Mouse (Mus musculus) forebrain, postnatal 0 days (tissue): ENCODE measurements around the gene Mrps9. TPM values are rescaled to one million over a fixed set of nuclear protein-coding genes. Genes with fewer than 3 reads are reported as not detected.
A peak's percentile ranks its signal among the peaks of the same experiment; 100 is the strongest.
"Not testable (repeated sequence)": the region's sequence is repeated elsewhere in the genome, so short reads cannot be mapped to it uniquely, and the experiment has no call there.

Source experiments
- ATAC-seq: fragments of 200-750 bp; cut with Nextera tagmentation; 2 replicates; pipeline ENCODE4 v1.8.0; 2017; ENCODE audit warnings: mild to moderate bottlenecking, moderate library complexity
- DNase-seq: peaks from one replicate; pipeline ENCODE4 v3.0.0-alpha.2; 2015
- H3K27ac ChIP-seq: fragments of 300-500 bp; sonication (generic); 2 replicates; pipeline ENCODE4 v1.5.1; 2014; ENCODE audit warnings: low read depth, mild to moderate bottlenecking, antibody characterized with exemption, low read length, moderate library complexity, mixed read lengths
- H3K27me3 ChIP-seq: fragments of 300-500 bp; sonication (generic); 2 replicates; pipeline ENCODE4 v1.6.1; 2014; ENCODE audit warnings: mild to moderate bottlenecking, low read length, mixed read lengths; ENCODE audit not compliant: insufficient read depth
- H3K36me3 ChIP-seq: fragments of 300-500 bp; sonication (generic); 2 replicates; pipeline ENCODE4 v1.6.1; 2014; ENCODE audit warnings: mild to moderate bottlenecking, moderate library complexity; ENCODE audit not compliant: insufficient read depth
- H3K4me1 ChIP-seq: fragments of 300-500 bp; sonication (generic); 2 replicates; pipeline ENCODE4 v1.6.1; 2014; ENCODE audit warnings: antibody characterized with exemption; ENCODE audit not compliant: insufficient read depth
- H3K4me2 ChIP-seq: fragments of 300-500 bp; sonication (generic); 2 replicates; pipeline ENCODE4 v1.6.1; 2014; ENCODE audit warnings: low read depth, mild to moderate bottlenecking, moderate library complexity
- H3K4me3 ChIP-seq: fragments of 300-500 bp; sonication (generic); 2 replicates; pipeline ENCODE4 v1.5.1; 2014; ENCODE audit warnings: low read depth, low read length, mixed read lengths
- H3K9ac ChIP-seq: fragments of 300-500 bp; sonication (generic); 2 replicates; pipeline ENCODE4 v1.6.1; 2014; ENCODE audit warnings: mild to moderate bottlenecking
- H3K9me3 ChIP-seq: fragments of 300-500 bp; sonication (generic); 2 replicates; pipeline ENCODE4 v1.6.1; 2016; ENCODE audit warnings: low read length
- CTCF ChIP-seq: sonication (generic); IDR thresholded peaks from 2 replicates; pipeline ENCODE4 v1.5.1; 2016; ENCODE audit warnings: antibody characterized with exemption, control low read depth, low read depth
- WGBS: fragments of 180-500 bp; shearing (Covaris S2); extraction: QIAGEN DNeasy Blood & Tissue Kit; methylation state at CpG from one replicate; pipeline ENCODE4 v1.1.7; 2014; 5-methylcytosine and 5-hydroxymethylcytosine counted together
- polyA plus RNA-seq: library from polyadenylated mRNA; unstranded; fragments of >200 nt; fragmentation: Nextera tagmentation; extraction: Ambion mirVana; gene quantifications from 2 replicates; pipeline ENCODE4 v1.2.1, GENCODE M21; 2015
- total RNA-seq: library from RNA; depleted of rRNA; stranded (reverse); fragments of >200 nt; gene quantifications from 2 replicates; pipeline ENCODE4 v1.2.3, GENCODE M21; 2014

The Mrps9 gene
- total and polyA plus RNA-seq, 2 experiments from 2014 or later = 30.6 to 35.3 TPM

DNA sequence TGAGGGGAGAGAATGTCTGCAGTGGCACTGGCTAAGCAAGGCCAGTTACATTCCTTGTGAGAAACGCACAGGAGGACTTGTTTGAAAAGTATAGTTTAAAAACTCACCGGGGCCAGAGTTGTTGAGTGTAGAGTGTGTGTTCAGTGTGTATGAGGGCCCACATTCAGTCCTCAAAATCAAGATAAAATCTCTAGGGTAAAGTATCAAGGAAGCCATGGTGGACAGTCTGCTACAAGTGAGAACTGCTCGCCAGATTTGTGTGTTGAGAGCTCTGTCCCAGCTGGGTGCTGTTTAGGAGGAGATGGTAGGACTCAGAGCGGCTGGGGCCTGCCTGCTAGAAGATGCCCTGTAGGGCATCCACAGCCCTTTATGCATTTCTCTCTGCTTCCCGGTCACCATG is 27.8 kb downstream of the Mrps9 start:
- ATAC-seq = no peak
- H3K4me1 ChIP-seq = no peaks in the 10 kb centered on the region

DNA sequence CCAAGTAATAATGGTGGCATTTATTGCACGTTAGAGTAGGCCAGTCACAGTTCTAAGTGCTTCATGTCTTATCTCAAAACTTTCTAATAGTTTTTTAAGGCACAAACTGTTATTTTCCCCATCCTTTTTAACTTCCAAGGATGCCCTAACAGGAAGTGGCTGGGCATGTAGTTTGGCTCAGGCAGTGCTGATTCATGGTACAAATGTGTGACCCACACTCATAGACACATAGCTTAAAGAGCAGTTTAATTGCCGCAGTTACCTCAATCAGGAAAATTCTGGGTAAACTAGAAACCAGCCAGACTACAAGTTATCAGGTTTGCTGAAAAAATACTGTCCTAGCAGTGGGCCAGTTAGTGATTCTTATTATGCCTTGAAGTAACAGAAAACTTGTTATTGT is 31.2 kb downstream of the Mrps9 start:
- Histone ChIP-seq H3K4me2 (no peak overlapping the region), H3K9ac (no peak overlapping the region), H3K4me1 (no peaks in the 10 kb centered on the region), H3K27ac (no peak overlapping the region), H3K36me3 (0 out of 2 replicates have a peak, but pooled peaks cover 3% of the 10 kb centered on the region), H3K27me3 (no peaks in the 10 kb centered on the region), H3K4me3 (no peak overlapping the region), H3K9me3 (no peaks in the 10 kb centered on the region)
- ATAC-seq (no peak), DNase-seq (no peak)
- 91% methylated on average over 2 of the region's 2 CpGs for WGBS
- TF ChIP-seq CTCF = no peak

More for the DNA sequence above, 27.8 kb downstream of the Mrps9 start:
- H3K9ac ChIP-seq = no peak overlapping the region
- TF ChIP-seq CTCF = no peak
- DNase-seq = no peak
- H3K9me3 ChIP-seq = no peaks in the 10 kb centered on the region
- H3K27ac ChIP-seq = no peak overlapping the region
- WGBS = 93% methylated on average over 5 of the region's 5 CpGs
- H3K36me3 ChIP-seq = 0 out of 2 replicates have a peak, but pooled peaks cover 3% of the 10 kb centered on the region
- H3K27me3 ChIP-seq = no peaks in the 10 kb centered on the region
- no peak overlapping the region for H3K4me2 ChIP-seq
- no peak overlapping the region for H3K4me3 ChIP-seq

DNA sequence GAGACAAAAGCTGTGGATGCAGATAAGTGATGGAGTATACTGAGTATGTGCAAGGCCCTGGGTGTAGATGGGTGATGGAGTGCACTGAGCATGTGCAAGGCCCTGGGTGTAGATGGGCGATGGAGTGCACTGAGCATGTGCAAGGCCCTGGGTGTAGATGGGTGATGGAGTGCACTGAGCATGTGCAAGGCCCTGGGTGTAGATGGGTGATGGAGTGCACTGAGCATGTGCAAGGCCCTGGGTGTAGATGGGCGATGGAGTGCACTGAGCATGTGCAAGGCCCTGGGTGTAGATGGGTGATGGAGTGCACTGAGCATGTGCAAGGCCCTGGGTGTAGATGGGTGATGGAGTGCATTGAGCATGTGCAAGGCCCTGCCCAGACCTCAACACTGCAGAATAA is 32.4 kb downstream of the Mrps9 start:
- not testable (repeated sequence) for H3K27ac ChIP-seq, H3K9ac ChIP-seq, H3K36me3 ChIP-seq, ATAC-seq, H3K27me3 ChIP-seq, H3K4me3 ChIP-seq, H3K4me1 ChIP-seq, H3K9me3 ChIP-seq, DNase-seq, H3K4me2 ChIP-seq
- WGBS = 100% methylated on average over 1 of the region's 2 CpGs

DNA sequence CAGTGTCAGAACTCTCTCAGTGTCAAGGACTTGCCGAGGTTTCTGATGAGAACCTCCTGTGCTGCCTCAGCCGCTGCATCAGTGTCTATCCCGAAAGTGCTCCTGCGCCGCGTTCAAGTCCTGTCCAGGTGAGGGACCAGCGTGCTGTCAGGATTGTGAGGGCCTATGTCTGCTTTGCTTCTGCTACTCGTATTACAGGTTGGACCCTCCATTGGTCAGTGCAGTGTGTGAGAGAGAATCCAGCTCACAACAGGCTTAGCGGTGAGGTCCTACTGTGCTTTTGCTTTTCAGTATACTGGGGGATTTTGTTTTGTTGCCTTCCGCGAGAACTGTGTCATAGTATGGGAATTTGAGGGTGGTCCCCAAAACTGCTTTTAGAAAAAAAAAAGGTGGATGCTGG is 36.8 kb downstream of the Mrps9 start:
- H3K9ac ChIP-seq = no peak overlapping the region
- H3K9me3 ChIP-seq = no peaks in the 10 kb centered on the region
- no peak for TF ChIP-seq CTCF
- H3K4me1 ChIP-seq = no peaks in the 10 kb centered on the region
- DNase-seq = no peak
- H3K36me3 ChIP-seq = no peaks in the 10 kb centered on the region
- ATAC-seq = no peak
- no peak overlapping the region for H3K4me3 ChIP-seq
- H3K4me2 ChIP-seq = no peak overlapping the region
- H3K27ac ChIP-seq = no peak overlapping the region
- no peaks in the 10 kb centered on the region for H3K27me3 ChIP-seq
- WGBS = 85% methylated on average over 11 of the region's 11 CpGs

DNA sequence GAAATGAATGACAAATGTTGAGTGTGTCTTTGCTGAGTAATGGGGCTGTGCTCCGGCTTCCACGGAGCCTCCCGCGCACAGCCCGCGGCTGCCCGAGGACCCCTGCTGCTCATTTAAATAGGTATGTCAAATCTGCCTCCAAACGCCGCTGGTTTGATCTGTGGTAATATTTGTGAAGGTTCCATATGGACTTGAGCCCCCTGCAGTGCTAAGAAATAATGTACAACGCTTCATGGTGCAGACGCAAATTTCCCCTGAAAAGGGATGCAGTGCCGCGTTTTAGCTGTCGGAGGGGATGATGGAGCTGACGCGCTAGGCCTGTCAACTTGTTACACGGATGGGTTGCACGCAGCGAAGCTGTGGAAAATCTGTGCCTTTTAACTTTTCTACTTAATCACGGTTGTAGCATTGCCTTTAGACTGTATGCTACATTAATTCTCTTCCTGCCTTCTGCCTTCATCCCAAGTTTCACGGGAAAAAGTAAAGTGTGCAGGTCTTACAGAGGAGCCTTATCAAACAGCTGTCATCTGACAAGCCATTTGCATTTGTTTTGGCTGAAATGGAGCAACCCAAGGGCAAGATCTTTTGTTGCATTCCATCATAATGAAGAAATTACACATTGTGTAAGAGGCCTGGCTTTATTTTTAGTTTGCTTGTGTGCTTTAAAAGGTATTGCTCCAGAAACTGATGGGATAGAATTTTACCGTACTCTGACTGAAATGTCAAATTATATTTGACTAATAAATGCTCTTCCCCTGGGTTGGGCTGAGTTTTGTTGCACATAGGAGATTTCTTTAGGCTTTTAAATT is 37.7 kb downstream of the Mrps9 start:
- Histone ChIP-seq H3K27ac (no peak overlapping the region), H3K4me1 (no peaks in the 10 kb centered on the region), H3K9me3 (no peaks in the 10 kb centered on the region), H3K4me3 (no peak overlapping the region), H3K27me3 (no peaks in the 10 kb centered on the region), H3K36me3 (no peaks in the 10 kb centered on the region), H3K4me2 (peak overlapping the region; percentile 20), H3K9ac (no peak overlapping the region)
- no peak for TF ChIP-seq CTCF
- peak; percentile 72; the same call in 1 of the 2 replicates for ATAC-seq
- DNase-seq = peak; percentile 40
- WGBS = 23% methylated on average over 22 of the region's 22 CpGs

DNA sequence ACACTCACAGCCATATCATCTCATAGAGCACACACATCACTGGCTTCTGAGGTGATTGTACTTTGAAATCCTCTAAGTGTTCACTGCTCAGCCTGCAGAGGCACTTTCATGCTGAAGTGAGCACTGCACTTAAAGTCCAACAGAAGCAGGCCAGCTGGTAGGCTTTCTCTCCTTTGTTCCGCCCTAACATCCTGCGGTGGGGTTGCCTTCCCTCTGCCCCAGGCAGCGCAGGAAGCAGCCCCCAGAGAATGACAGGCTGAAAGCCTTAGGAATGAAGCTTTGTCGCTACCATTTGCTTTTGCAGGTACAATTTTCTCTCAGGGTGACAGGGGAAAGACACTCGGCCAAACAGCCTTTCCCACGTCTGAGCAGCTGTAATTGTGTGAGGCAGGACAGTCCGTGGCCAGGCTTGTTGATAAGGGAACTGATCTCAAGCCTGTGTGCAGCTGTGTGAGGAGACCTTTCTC is 38.4 kb downstream of the Mrps9 start:
- Histone ChIP-seq H3K9ac (no peak overlapping the region), H3K27me3 (no peaks in the 10 kb centered on the region), H3K4me3 (no peak overlapping the region), H3K4me2 (no peak overlapping the region), H3K36me3 (no peaks in the 10 kb centered on the region), H3K27ac (0 out of 2 replicates have a peak overlapping the region, but pooled peaks have one; percentile 15), H3K4me1 (no peaks in the 10 kb centered on the region), H3K9me3 (no peaks in the 10 kb centered on the region)
- DNase-seq (peak; percentile 9), ATAC-seq (peak; percentile 72; the same call in 1 of the 2 replicates)
- no peak for TF ChIP-seq CTCF
- 30% methylated on average over 7 of the region's 7 CpGs for WGBS

DNA sequence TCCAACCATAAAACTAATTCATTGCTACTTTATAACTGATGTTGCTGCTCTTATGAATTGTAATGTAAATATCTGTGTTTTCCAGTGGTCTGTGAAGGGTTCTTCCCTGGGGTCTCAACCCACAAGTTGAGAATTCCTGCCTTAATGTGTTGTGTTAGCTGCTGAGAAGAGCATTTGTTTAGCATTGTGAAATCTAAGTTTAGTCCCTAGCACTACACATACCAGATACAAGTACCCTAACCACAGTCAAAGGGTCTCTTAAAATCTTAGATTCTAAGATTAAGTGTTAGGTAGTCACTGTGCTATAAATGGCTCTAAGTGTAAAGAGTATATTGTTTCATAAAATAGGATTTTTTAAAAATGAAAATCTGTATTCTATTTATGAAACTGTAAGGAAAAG is 43.7 kb downstream of the Mrps9 start:
- no peaks in the 10 kb centered on the region for H3K4me1 ChIP-seq
- ATAC-seq (no peak), DNase-seq (no peak)
- H3K36me3 ChIP-seq = peaks cover 17% of the 10 kb centered on the region
- H3K27me3 ChIP-seq = no peaks in the 10 kb centered on the region
- no peak overlapping the region for H3K9ac ChIP-seq
- H3K4me3 ChIP-seq = no peak overlapping the region
- H3K9me3 ChIP-seq = no peaks in the 10 kb centered on the region
- no peak overlapping the region for H3K27ac ChIP-seq
- TF ChIP-seq CTCF = no peak
- H3K4me2 ChIP-seq = no peak overlapping the region
